Mouse (Mus musculus): ENCODE data around the gene Apobec4. TPM values are rescaled to one million over a fixed set of nuclear protein-coding genes. Genes with fewer than 3 reads are reported as not detected.

Gene Apobec4
- polyA plus RNA-seq, 1 experiment from 2014 or later: not detected

Other genes with a start within 250 kb of the Apobec4 start
- gene Rgl1, start 15.8 kb downstream of the Apobec4 start, polyA plus RNA-seq (2015; fragmentation: Nextera tagmentation; extraction: Ambion mirVana): 13.3 and 13.9 TPM in 2 replicates
- 380 and 393 TPM in 2 replicates for gene Arpc5, start 16.0 kb downstream of the Apobec4 start, polyA plus RNA-seq (2015; fragmentation: Nextera tagmentation; extraction: Ambion mirVana)
- gene Ncf2, start 49.6 kb downstream of the Apobec4 start, polyA plus RNA-seq (2015; fragmentation: Nextera tagmentation; extraction: Ambion mirVana): 1.9 and 2.3 TPM in 2 replicates
- gene Smg7, start 152.1 kb downstream of the Apobec4 start, polyA plus RNA-seq (2015; fragmentation: Nextera tagmentation; extraction: Ambion mirVana): 32.1 and 33.9 TPM in 2 replicates
- gene Nmnat2, start 204.4 kb downstream of the Apobec4 start, polyA plus RNA-seq (2015; fragmentation: Nextera tagmentation; extraction: Ambion mirVana): 92.9 and 95.8 TPM in 2 replicates